Mouse (Mus musculus): ENCODE measurements around the gene Ckb. TPM values are rescaled to one million over a fixed set of nuclear protein-coding genes. Genes with fewer than 3 reads are reported as not detected.

The Ckb gene
- polyA plus RNA-seq, 1 experiment = 0.38 TPM

GRCm38 (mm10) chr12:111653434-111653833 is 18.7 kb downstream of the Ckb start:
- H3K27me3 ChIP-seq (ENCODE audit: control insufficient read depth) = no peaks in the 10 kb centered on the region
- TF ChIP-seq TAL1 (IDR thresholded peaks at IDR 0.05; ENCODE audit: low read length) (no peak), GATA1 (IDR thresholded peaks at IDR 0.05; ENCODE audit: low read length) (no peak)
- no peak overlapping the region for H3K4me3 ChIP-seq (replicated peaks)
- H3K9me3 ChIP-seq (ENCODE audit: control insufficient read depth, low read length) = no peaks in the 10 kb centered on the region
- peaks cover 93% of the 10 kb centered on the region for H3K36me3 ChIP-seq (ENCODE audit: control insufficient read depth)
- H3K4me1 ChIP-seq (ENCODE audit: control insufficient read depth) = no peaks in the 10 kb centered on the region

GRCm38 (mm10) chr12:111652953-111653352 is 19.2 kb downstream of the Ckb start:
- Histone ChIP-seq H3K4me1 (ENCODE audit: control insufficient read depth) (no peaks in the 10 kb centered on the region), H3K9me3 (ENCODE audit: control insufficient read depth, low read length) (no peaks in the 10 kb centered on the region), H3K27me3 (ENCODE audit: control insufficient read depth) (no peaks in the 10 kb centered on the region), H3K4me3 (replicated peaks) (no peak overlapping the region), H3K36me3 (ENCODE audit: control insufficient read depth) (peaks cover 96% of the 10 kb centered on the region)
- no peak for TF ChIP-seq TAL1 (IDR thresholded peaks at IDR 0.05; ENCODE audit: low read length)
- TF ChIP-seq GATA1 (IDR thresholded peaks at IDR 0.05; ENCODE audit: low read length) = no peak

- Histone ChIP-seq H3K9me3 (ENCODE audit: control insufficient read depth, low read length) (no peaks in the 10 kb centered on the region), H3K4me3 (replicated peaks) (no peak overlapping the region), H3K27me3 (ENCODE audit: control insufficient read depth) (no peaks in the 10 kb centered on the region), H3K36me3 (ENCODE audit: control insufficient read depth) (peaks cover 95% of the 10 kb centered on the region), H3K4me1 (ENCODE audit: control insufficient read depth) (no peaks in the 10 kb centered on the region)
- TF ChIP-seq TAL1 (IDR thresholded peaks at IDR 0.05; ENCODE audit: low read length) (no peak), GATA1 (IDR thresholded peaks at IDR 0.05; ENCODE audit: low read length) (no peak)
These were observed 24.0 kb downstream of the Ckb start for GRCm38 (mm10) chr12:111648061-111648645.

Other genes starting within 250 kb of the Ckb start
- gene Tnfaip2, start 229.9 kb downstream of the Ckb start, polyA plus RNA-seq (2012) = 9.0 and 12.3 TPM in 2 replicates
- not detected in 2 replicates for gene Gm266, start 186.5 kb downstream of the Ckb start, polyA plus RNA-seq (2012)
- gene Eif5, start 134.3 kb downstream of the Ckb start, polyA plus RNA-seq (2012) = 16.6 and 23.0 TPM in 2 replicates
- 2.0 and 2.4 TPM in 2 replicates for gene Mark3, start 97.8 kb downstream of the Ckb start, polyA plus RNA-seq (2012)
- gene Trmt61a, start 5.8 kb upstream of the Ckb start, polyA plus RNA-seq (2012) = 0.69 and 0.96 TPM in 2 replicates
- 0.63 and 1.1 TPM in 2 replicates for gene Bag5, start 40.9 kb upstream of the Ckb start, polyA plus RNA-seq (2012)
- 7.8 and 8.4 TPM in 2 replicates for gene Apopt1, start 40.9 kb upstream of the Ckb start, polyA plus RNA-seq (2012)
- 2.9 and 3.9 TPM in 2 replicates for gene Klc1, start 86.5 kb upstream of the Ckb start, polyA plus RNA-seq (2012)
- gene Xrcc3, start 141.5 kb upstream of the Ckb start, polyA plus RNA-seq (2012) = 0.85 and 1.6 TPM in 2 replicates
- 1.7 TPM in 2 replicates for gene Zfyve21, start 141.8 kb upstream of the Ckb start, polyA plus RNA-seq (2012)
- 0.79 and 0.81 TPM in 2 replicates for gene Ppp1r13b, start 235.8 kb upstream of the Ckb start, polyA plus RNA-seq (2012)

All from erythroblast, embryonic 14.5 days (primary cell).